Mouse (Mus musculus): ENCODE measurements at regions not wholly inside any gene's neighbourhood (a gene's known extent, or its start where the extent isn't known, plus 50 kb on each side); places are given as distances from the start of the nearest gene placed in this dataset.

DNA sequence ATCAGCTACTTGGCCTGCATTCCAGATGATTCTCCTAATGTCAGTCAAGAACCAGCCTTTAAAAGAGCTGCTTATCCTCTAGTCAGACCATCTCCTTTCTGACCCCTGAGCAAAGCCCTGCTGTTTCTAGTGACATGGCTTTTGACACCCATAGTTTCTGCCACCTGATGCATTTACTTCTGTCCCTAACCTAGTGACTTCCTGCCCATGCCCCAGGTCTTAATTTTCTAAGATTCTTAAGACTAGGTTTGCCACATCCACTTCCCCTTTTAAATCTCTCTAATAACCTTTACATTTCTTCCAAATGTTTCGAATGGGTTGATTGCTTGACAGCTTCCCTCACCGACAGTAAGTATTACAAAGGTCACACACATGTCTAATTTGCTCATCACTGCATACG is 321.1 kb upstream of the Trib2 start:
- no peaks in the 10 kb centered on the region for H3K27me3 ChIP-seq (ENCODE audit: control insufficient read depth in 1 of 2, insufficient read depth in 2 of 2, low read length in 2 of 2)
- H3K4me1 ChIP-seq (ENCODE audit: control insufficient read depth in 1 of 2, insufficient read depth in 2 of 2, low read length in 2 of 2), result peaks cover 40 to 41% of the 10 kb centered on the region in 2 experiments
- no peak overlapping the region for H3K4me3 ChIP-seq (ENCODE audit: control insufficient read depth in 1 of 2, insufficient read depth in 1 of 2, low read depth in 2 of 2, low read length in 2 of 2)
- H3K79me2 ChIP-seq (ENCODE audit: control insufficient read depth, insufficient read depth, low read length, poor library complexity), result no peaks in the 10 kb centered on the region
- H3K9ac ChIP-seq (ENCODE audit: control insufficient read depth, low read depth, low read length, poor library complexity, severe bottlenecking), result no peak overlapping the region
- no peak overlapping the region; the same call in 1 of the 2 replicates for H3K27ac ChIP-seq (ENCODE audit: control insufficient read depth, low read depth, low read length)
- H3K36me3 ChIP-seq (ENCODE audit: control insufficient read depth in 1 of 2, insufficient read depth in 2 of 2, low read length in 2 of 2), result peaks cover 0 to 58% of the 10 kb centered on the region in 2 experiments; a peak in 2 of 4 replicates
- no peak for TF ChIP-seq MXI1 (IDR thresholded peaks at IDR 0.05; ENCODE audit: low read depth, low read length)
- TF ChIP-seq SIN3A (IDR thresholded peaks at IDR 0.05; ENCODE audit: low read length), result 0 out of 2 replicates have a peak, but pooled peaks have one; percentile 19
- TF ChIP-seq EP300 (IDR thresholded peaks at IDR 0.05; ENCODE audit: low read depth in 1 of 2, low read length in 2 of 2), result 0 out of 4 replicates have a peak, but pooled peaks of 1 of the 2 experiments have one; percentile 3
- peak; percentile 64 for DNase-seq (ENCODE audit: low read depth, low spot score)
- no peaks in the 10 kb centered on the region for H3K9me3 ChIP-seq (replicated peaks; ENCODE audit: insufficient read depth, low read length)

DNA sequence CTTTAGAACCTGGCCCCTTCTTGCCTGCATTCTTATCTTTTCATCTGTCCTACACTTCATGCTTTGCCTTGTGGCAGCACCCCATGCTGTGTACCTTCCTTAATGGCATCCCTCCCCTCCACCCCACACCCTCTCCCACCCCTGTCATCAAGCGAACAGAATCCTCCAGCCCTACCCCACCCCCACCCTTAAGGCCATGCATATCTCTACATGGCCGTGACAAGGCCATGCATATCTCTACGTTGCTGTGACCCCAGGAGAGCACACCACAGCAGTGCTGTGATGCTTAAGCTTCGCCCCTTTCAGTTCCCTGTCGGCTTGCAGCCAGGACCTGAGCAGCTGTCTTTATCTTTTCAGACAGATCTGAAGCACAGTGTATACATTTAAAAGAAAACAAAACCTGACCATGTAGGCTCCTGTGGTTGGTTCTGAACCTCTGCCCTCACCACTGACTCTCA is 319.5 kb upstream of the Trib2 start:
- Histone ChIP-seq H3K9me3 (replicated peaks; ENCODE audit: insufficient read depth, low read length) (no peaks in the 10 kb centered on the region), H3K27me3 (ENCODE audit: control insufficient read depth in 1 of 2, insufficient read depth in 2 of 2, low read length in 2 of 2) (no peaks in the 10 kb centered on the region), H3K36me3 (ENCODE audit: control insufficient read depth in 1 of 2, insufficient read depth in 2 of 2, low read length in 2 of 2) (peaks cover 0 to 71% of the 10 kb centered on the region in 2 experiments; a peak in 2 of 4 replicates), H3K4me1 (ENCODE audit: control insufficient read depth in 1 of 2, insufficient read depth in 2 of 2, low read length in 2 of 2) (peaks cover 43 to 51% of the 10 kb centered on the region in 2 experiments), H3K9ac (ENCODE audit: control insufficient read depth, low read depth, low read length, poor library complexity, severe bottlenecking) (peak overlapping the region; percentile 9; the same call in 1 of the 2 replicates), H3K27ac (ENCODE audit: control insufficient read depth, low read depth, low read length) (peak overlapping the region; percentile 70), H3K79me2 (ENCODE audit: control insufficient read depth, insufficient read depth, low read length, poor library complexity) (no peaks in the 10 kb centered on the region; the same call in 1 of the 2 replicates), H3K4me3 (ENCODE audit: control insufficient read depth in 1 of 2, insufficient read depth in 1 of 2, low read depth in 2 of 2, low read length in 2 of 2) (no peak overlapping the region)
- TF ChIP-seq TCF12 (IDR thresholded peaks at IDR 0.05; ENCODE audit: low read depth, low read length), result peak; percentile 64; the same call in 1 of the 2 replicates
- no peak for TF ChIP-seq ZNF384 (IDR thresholded peaks at IDR 0.05; ENCODE audit: low read depth, low read length)
- no peak for TF ChIP-seq TBP (IDR thresholded peaks at IDR 0.05; ENCODE audit: low read depth, low read length)
- no peak for TF ChIP-seq POLR2A (IDR thresholded peaks at IDR 0.05; ENCODE audit: control insufficient read depth in 1 of 2, insufficient read depth in 1 of 2, low read depth in 1 of 2, low read length in 2 of 2, poor library complexity in 1 of 2)
- TF ChIP-seq NRF1 (IDR thresholded peaks at IDR 0.05; ENCODE audit: insufficient read depth, low read depth, low read length, poor library complexity, severe bottlenecking), result no peak
- peak; percentile 24 to 70 for TF ChIP-seq EP300 (IDR thresholded peaks at IDR 0.05; ENCODE audit: low read depth in 1 of 2, low read length in 2 of 2)
- peak; percentile 91 for TF ChIP-seq ETS1 (IDR thresholded peaks at IDR 0.05; ENCODE audit: low read depth, low read length)
- no peak for TF ChIP-seq USF1 (IDR thresholded peaks at IDR 0.05; ENCODE audit: low read depth, low read length)
- no peak for TF ChIP-seq HCFC1 (IDR thresholded peaks at IDR 0.05; ENCODE audit: low read depth, low read length)
- peak; percentile 79 for TF ChIP-seq GATA1 (IDR thresholded peaks at IDR 0.05; ENCODE audit: low read depth, low read length)
- TF ChIP-seq ZMIZ1 (IDR thresholded peaks at IDR 0.05; ENCODE audit: low read depth, low read length), result no peak
- no peak for TF ChIP-seq ZC3H11A (IDR thresholded peaks at IDR 0.05; ENCODE audit: low read depth, low read length)
- TF ChIP-seq MYC (IDR thresholded peaks at IDR 0.05; ENCODE audit: low read depth, low read length), result no peak
- no peak for TF ChIP-seq MAFK (IDR thresholded peaks at IDR 0.05; ENCODE audit: borderline replicate concordance, low read depth, low read length)
- TF ChIP-seq TAL1 (IDR thresholded peaks at IDR 0.05; ENCODE audit: low read length), result peak; percentile 55; the same call in 1 of the 2 replicates
- TF ChIP-seq JUND (IDR thresholded peaks at IDR 0.05; ENCODE audit: low read depth, low read length), result no peak
- DNase-seq (ENCODE audit: low read depth, low spot score), result peak; percentile 82

Measured in MEL (cell line).